Comparison of ENCODE assay signal across 24 mouse cellular contexts in genomic region chr2:64462041-64462440, GRCm38 (mm10).
A peak's percentile ranks its signal among the peaks of the same experiment; 100 is the strongest.
DNase-seq lines count a peak whose midpoint lies in the region; ATAC-seq and TF ChIP-seq lines count a peak whose summit lies in the region.
"Had no signal": no experiment of that assay in that cellular context is flagged by ENCODE, and none has a peak within 500 bp of the region (broad histone marks: within the 10 kb centered on the region; RNA-seq: fewer than 3 reads in every experiment).

No protein-coding gene starts in this region.

- WGBS in kidney, adult 2 months, result 55% methylated on average over 11 of the region's 11 CpGs
- 64% methylated on average over 11 of the region's 11 CpGs for WGBS in limb, embryonic 13.5 days
- WGBS in limb, embryonic 10.5 days, result 81% methylated on average over 11 of the region's 11 CpGs
- 64% methylated on average over 11 of the region's 11 CpGs for WGBS in neural tube, embryonic 13.5 days
- WGBS in neural tube, embryonic 15.5 days, result 61% methylated on average over 11 of the region's 11 CpGs

- H3K9ac ChIP-seq in limb, embryonic 13.5 days, result no peak overlapping the region
- H3K9ac ChIP-seq in neural tube, embryonic 13.5 days, result no peak overlapping the region
- H3K9ac ChIP-seq in neural tube, embryonic 15.5 days (replicated peaks), result no peak overlapping the region
- H3K9ac ChIP-seq: embryonic facial prominence, embryonic 13.5 days; embryonic facial prominence, embryonic 15.5 days; forebrain, embryonic 12.5 days had no signal

- no peaks in the 10 kb centered on the region for H3K4me1 ChIP-seq in kidney, adult 2 months (ENCODE audit: control insufficient read depth, insufficient read depth, low read length)
- peaks cover 16% of the 10 kb centered on the region for H3K4me1 ChIP-seq in limb, embryonic 13.5 days
- H3K4me1 ChIP-seq in limb, embryonic 10.5 days, result peaks cover 4% of the 10 kb centered on the region
- H3K4me1 ChIP-seq in neural tube, embryonic 13.5 days (replicated peaks), result peaks cover 23% of the 10 kb centered on the region
- H3K4me1 ChIP-seq in neural tube, embryonic 15.5 days, result peaks cover 22% of the 10 kb centered on the region
- H3K4me1 ChIP-seq: embryonic facial prominence, embryonic 13.5 days; embryonic facial prominence, embryonic 15.5 days; forebrain, embryonic 10.5 days; forebrain, embryonic 12.5 days had no signal

- H3K27me3 ChIP-seq in kidney, adult 2 months (replicated peaks; ENCODE audit: control insufficient read depth, insufficient read depth, low read length), result no peaks in the 10 kb centered on the region
- no peaks in the 10 kb centered on the region; the same call in 1 of the 2 replicates for H3K27me3 ChIP-seq in limb, embryonic 13.5 days
- no peaks in the 10 kb centered on the region for H3K27me3 ChIP-seq in limb, embryonic 10.5 days (ENCODE audit: low read depth, poor library complexity, severe bottlenecking)
- no peaks in the 10 kb centered on the region for H3K27me3 ChIP-seq in neural tube, embryonic 13.5 days
- no peaks in the 10 kb centered on the region for H3K27me3 ChIP-seq in neural tube, embryonic 15.5 days (replicated peaks)
- H3K27me3 ChIP-seq: embryonic facial prominence, embryonic 13.5 days; embryonic facial prominence, embryonic 15.5 days had no signal

- TF ChIP-seq CTCF in kidney, adult 2 months (conservative IDR thresholded peaks at IDR 0.05; ENCODE audit: insufficient read depth, insufficient read length, low read depth, low read length), result no peak

- TF ChIP-seq POLR2A in kidney, adult 2 months (IDR thresholded peaks at IDR 0.05; ENCODE audit: low read depth, low read length), result no peak

- peak overlapping the region; percentile 93 for H3K27ac ChIP-seq in kidney, adult 2 months (ENCODE audit: insufficient read depth, low read depth, low read length)
- H3K27ac ChIP-seq in limb, embryonic 13.5 days, result no peak overlapping the region
- no peak overlapping the region for H3K27ac ChIP-seq in limb, embryonic 10.5 days
- H3K27ac ChIP-seq in neural tube, embryonic 13.5 days (replicated peaks), result peak overlapping the region; percentile 42
- H3K27ac ChIP-seq in neural tube, embryonic 15.5 days (replicated peaks), result no peak overlapping the region
- H3K27ac ChIP-seq: embryonic facial prominence, embryonic 13.5 days; embryonic facial prominence, embryonic 15.5 days; forebrain, embryonic 10.5 days; forebrain, embryonic 12.5 days had no signal

- H3K4me3 ChIP-seq in kidney, adult 2 months (ENCODE audit: insufficient read depth, low read depth, low read length), result no peak overlapping the region; the same call in 1 of the 2 replicates
- H3K4me3 ChIP-seq in limb, embryonic 13.5 days, result no peak overlapping the region
- no peak overlapping the region for H3K4me3 ChIP-seq in limb, embryonic 10.5 days
- H3K4me3 ChIP-seq in neural tube, embryonic 13.5 days, result no peak overlapping the region
- H3K4me3 ChIP-seq in neural tube, embryonic 15.5 days (replicated peaks), result no peak overlapping the region
- H3K4me3 ChIP-seq: embryonic facial prominence, embryonic 13.5 days; embryonic facial prominence, embryonic 15.5 days; erythroblast, embryonic 14.5 days; forebrain, embryonic 10.5 days; forebrain, embryonic 12.5 days had no signal

- no peaks in the 10 kb centered on the region for H3K36me3 ChIP-seq in kidney, adult 2 months (ENCODE audit: control insufficient read depth, insufficient read depth, low read length)
- H3K36me3 ChIP-seq in limb, embryonic 13.5 days, result no peaks in the 10 kb centered on the region
- H3K36me3 ChIP-seq in limb, embryonic 10.5 days, result no peaks in the 10 kb centered on the region
- H3K36me3 ChIP-seq in neural tube, embryonic 13.5 days, result no peaks in the 10 kb centered on the region
- H3K36me3 ChIP-seq in neural tube, embryonic 15.5 days, result no peaks in the 10 kb centered on the region
- H3K36me3 ChIP-seq: embryonic facial prominence, embryonic 13.5 days; embryonic facial prominence, embryonic 15.5 days; forebrain, embryonic 10.5 days; forebrain, embryonic 12.5 days had no signal

- peak overlapping the region; percentile 23; the same call in 1 of the 2 replicates for H3K4me2 ChIP-seq in limb, embryonic 13.5 days (replicated peaks)
- no peak overlapping the region for H3K4me2 ChIP-seq in neural tube, embryonic 13.5 days
- no peak overlapping the region for H3K4me2 ChIP-seq in neural tube, embryonic 15.5 days
- H3K4me2 ChIP-seq: embryonic facial prominence, embryonic 13.5 days; embryonic facial prominence, embryonic 15.5 days; forebrain, embryonic 12.5 days had no signal

- no peaks in the 10 kb centered on the region for H3K9me3 ChIP-seq in limb, embryonic 13.5 days
- H3K9me3 ChIP-seq in limb, embryonic 10.5 days (replicated peaks), result no peaks in the 10 kb centered on the region
- H3K9me3 ChIP-seq in neural tube, embryonic 13.5 days, result no peaks in the 10 kb centered on the region
- H3K9me3 ChIP-seq in neural tube, embryonic 15.5 days (replicated peaks), result no peaks in the 10 kb centered on the region
- H3K9me3 ChIP-seq: embryonic facial prominence, embryonic 13.5 days; embryonic facial prominence, embryonic 15.5 days; forebrain, embryonic 10.5 days; forebrain, embryonic 12.5 days had no signal

- ATAC-seq in limb, embryonic 13.5 days (ENCODE audit: low FRiP score, low read depth), result no peak
- no peak for ATAC-seq in neural tube, embryonic 13.5 days (ENCODE audit: low read depth)
- ATAC-seq in neural tube, embryonic 15.5 days (ENCODE audit: low FRiP score), result peak; percentile 9; the same call in 1 of the 2 replicates
- ATAC-seq: activated CD4-positive, CD25-positive, alpha-beta regulatory T cell, adult 4 months; Patski had no signal

- peak; percentile 29 for DNase-seq in kidney, adult 2 months
- DNase-seq in kidney, postnatal 10 days, result no peak
- DNase-seq in limb, embryonic 10.5 days (ENCODE audit: low spot score), result no peak
- no peak for DNase-seq in neural tube, embryonic 10.5 days (ENCODE audit: extremely low spot score, low spot score)
- no peak for DNase-seq in adrenal gland, postnatal 10 days
- DNase-seq: adrenal gland, adult 8-10 months; adrenal gland, postnatal 25 days; cerebellum, adult 11 months; cerebellum, adult 18-20 months; cerebellum, adult 8-10 months; cerebellum, adult 9-11 months; cerebellum, postnatal 14 days; cerebellum, postnatal 36 days; embryo, embryonic 11 days had no signal

Comparison
In these comparisons a context has a peak if more than half of its experiments do, and no peak if none do; other contexts are left out.
1. H3K27ac ChIP-seq: peak in kidney, adult 2 months (single experiment) and neural tube, embryonic 13.5 days (single experiment); none in limb, embryonic 13.5 days (single experiment), limb, embryonic 10.5 days (single experiment) and neural tube, embryonic 15.5 days (single experiment).